Mouse (Mus musculus): ENCODE measurements around the gene Acoxl.
A peak's percentile ranks its signal among the peaks of the same experiment; 100 is the strongest.
"Not testable (repeated sequence)": the region's sequence is repeated elsewhere in the genome, so short reads cannot be mapped to it uniquely, and the experiment has no call there.

Acoxl gene

DNA sequence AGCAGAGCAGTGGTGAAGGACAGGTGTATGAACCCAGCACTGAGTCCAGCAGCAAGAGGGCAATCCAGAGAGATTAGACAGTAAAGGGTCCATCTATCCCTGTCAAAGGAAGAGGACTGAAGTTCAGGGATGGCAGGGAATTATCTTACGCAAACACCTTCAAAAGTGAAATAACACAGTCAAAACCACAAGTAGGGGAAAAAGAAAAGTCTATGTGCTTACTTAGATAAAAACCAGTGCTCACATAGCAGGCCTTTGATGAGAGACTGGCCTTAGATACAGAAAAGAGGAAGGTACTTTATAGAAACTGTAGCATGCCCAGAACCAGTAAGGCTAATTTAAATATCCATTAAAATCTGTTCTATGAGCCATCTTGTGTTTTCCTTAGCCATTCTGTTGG lies 246.8 kb downstream of the Acoxl start:
- no peak for DNase-seq

DNA sequence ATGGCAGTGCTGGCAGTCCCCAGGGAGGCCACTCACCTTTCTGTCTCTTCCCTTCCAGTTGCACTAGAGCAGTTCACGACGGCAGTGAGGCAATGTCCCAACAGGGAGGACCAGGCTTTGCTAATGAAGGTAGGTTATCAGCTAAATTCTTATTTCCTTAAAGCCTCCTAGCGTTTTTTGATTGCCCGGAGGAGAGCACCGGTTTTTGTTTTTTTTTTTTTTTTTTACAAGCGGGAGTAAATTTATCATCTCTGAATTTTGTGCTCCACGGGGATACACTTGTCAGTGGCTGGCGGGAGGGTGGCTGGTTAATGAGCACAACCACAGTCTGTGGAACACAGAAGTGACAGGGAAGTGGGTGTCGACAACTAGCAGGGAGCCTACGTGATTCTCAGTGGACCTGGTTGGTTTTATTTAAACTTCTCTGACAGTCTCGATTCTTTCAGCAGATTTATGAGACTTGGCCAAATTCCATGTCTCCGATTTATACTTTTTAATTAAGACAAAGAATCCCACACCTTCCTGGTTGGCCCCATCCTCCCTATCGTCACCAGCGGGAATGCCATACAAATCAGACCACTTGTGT lies 247.7 kb downstream of the Acoxl start:
- DNase-seq: no peak

DNA sequence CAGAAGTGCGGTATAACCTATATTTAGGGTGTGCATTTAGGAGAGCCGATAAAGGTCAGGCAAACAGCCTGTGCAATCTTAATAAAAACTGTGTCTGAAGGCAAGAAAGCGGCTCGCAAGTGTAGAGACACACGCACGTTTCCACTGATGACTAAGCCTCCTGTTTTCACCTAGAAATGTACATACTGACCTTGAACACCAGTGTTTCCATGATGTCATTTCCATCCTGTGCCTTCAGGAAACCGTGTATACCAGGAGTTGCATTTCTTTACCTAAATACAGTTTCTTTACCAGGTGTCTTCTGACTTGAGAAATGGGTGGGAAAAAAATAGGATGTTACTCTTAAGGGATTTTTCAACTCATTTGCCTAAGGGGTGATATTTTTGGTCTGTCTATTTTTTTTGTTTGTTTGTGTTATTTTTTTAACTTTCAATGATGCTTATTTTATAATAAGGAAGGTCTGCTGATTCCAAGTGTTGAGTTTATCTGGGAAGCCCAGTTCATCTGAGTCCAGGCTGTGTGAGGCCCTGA lies 248.4 kb downstream of the Acoxl start:
- no peak for DNase-seq

DNA sequence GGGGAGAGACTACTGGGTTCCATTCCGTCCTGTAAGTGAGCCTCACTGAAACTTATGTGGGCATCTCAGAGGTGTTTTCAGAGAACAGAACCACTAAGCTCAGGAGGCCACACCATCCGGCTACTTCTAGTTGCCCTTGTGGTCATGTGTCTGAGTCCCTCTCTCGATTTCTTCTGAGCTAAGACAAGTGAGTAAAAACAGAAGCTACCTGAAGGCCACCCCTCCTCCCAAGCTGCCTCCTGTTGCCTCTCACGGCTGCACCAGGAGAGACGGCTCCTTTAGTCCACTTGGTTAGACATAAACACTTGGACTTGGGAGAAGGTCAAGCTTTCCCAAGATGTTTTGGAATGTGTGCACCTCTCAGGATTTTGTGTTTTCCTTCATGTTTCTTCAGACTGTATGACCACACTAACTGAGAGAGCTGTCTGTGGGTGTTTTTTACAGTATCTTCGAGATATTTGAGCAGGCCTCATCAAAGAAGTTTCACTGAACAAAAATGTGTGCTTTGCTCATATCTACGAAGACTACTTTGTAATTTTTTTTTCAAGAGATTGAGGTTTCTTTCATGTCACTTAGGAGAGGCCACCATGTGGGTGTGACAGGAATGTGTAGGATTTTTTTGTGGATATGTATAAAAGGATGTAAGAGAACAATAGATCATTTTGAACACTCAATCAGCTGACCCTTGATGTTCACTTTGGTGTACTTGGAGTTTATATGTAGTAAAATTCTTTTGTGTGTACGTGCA lies 249.3 kb downstream of the Acoxl start:
- DNase-seq: no peak

DNA sequence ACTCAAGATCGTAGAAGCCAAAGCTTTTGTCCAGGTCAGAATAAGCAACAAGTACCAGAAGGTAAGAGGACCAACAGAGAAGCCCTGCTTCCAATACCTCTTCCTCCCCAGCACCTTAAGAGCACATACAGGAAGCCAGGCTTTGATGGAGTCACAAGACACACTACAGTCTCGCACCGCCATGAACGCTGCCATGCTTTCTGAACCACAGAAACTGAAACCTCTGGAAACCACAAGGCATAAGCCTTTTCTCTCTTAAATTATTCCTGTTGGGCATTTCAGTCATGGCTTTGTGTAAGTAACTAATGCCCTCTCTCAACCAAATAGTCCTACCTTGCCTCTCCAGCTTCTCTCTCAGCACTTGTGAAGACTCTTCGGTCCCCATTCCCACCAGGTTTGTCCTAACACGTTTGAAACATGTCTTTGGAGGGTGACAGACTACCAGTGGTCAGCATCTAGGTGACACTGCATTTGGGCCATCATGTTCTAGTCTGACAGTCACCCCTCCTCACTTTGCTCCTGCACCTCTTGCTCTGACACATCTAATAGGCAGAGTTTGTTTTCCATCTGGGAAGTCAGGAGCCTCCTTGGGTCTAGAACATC lies 251.7 kb downstream of the Acoxl start:
- no peak for DNase-seq

DNA sequence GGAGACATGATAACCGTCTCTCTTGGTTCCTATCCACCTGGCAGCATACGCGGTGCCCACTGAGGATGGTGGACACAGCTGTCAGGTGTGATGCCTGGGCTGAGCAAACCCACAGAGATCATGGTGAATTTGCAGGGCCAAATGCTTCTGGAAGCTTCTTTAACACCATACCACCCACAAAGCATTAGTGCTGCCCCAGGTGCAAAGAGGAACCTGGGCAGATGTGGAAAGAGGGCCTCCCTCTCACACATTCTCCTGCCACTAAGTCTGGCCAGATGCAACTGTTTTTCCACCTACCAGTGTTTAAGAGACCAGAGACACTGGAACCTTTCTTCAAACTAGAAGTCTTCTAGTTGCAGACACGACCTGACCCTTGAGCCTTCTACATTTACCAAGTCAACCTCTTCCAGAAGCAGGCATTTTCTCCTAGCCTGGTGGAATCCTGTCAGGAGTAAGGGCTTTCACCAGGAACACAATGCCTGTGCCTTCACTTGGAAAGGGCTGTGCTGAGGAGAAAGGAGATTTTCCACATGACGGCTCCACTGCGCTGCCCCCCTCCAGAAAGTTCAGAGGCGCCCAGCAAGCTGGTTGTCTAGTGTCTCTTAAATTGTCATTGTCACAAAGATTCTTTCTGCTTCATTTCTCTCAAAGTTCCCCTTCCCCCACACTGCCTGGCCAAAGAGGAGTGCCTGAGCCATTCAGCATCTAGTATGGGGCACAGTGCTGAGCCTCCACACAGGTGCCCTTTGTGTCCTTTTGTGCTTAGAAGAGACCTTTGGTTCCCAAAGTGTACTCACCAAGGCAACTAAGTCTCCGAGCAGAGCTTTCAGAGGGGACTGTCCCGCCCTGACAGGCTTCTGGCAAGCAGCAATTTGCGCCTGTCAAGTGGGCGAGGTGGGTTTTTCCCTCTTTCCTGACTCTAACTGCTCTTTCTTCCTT lies 253.0 kb downstream of the Acoxl start:
- no peak for DNase-seq

DNA sequence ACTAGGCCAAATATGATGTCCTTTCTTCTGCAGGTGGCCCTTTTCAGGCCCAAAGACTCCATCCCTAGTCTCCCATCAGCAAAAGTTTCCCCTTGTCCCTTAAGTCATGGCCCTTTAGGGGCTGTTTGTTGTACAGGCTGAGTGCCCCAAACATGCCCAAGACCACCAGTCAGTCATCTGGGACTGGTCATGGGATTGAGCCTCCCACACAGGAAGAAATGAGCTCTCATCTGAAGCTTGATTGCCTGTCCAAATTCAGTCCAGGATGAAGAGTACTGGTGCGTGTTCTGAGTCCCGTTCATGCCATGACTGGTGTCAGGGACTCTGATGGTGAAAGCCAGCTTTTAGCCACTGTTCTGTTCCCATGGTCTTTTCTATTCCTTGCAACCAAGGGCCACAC lies 253.8 kb downstream of the Acoxl start:
- no peak for DNase-seq

DNA sequence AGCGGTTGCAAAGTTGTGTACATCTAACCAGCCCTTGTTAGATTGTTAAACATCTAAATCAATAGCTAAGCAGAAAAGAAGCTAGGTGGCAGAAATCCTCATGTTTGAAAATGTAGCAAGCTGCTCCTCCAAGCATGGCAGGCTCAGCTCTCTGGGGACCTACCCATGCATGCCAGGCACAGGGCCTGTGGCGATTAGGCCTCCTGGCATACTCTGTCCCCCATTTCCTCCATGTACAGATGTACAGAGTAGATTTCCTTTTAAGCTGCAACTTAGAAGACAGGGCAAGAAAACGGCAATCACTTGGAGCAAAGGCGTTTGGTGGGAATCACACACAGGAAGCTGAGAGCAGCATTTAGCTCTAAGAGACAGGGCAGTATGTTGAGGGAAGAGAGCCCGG lies 255.5 kb downstream of the Acoxl start:
- no peak for DNase-seq

DNA sequence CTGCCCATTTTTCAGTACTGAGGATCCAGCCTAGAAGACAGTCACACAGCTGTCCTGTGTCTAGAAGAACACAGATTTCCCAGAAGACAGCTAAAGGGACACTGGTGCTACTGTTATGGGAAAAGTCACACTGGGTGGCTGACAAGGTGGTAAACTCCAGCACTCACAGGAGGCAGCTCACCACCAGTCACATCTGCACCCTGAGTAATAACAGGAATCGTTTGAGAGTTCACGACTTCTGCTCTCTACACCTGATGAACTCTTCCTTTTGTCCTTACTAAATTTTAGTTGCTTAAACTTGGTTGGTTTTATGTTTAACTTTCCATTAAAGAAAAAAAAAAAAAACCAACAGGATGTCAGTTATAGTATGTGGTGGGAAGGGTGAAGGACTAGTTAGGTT lies 255.9 kb downstream of the Acoxl start:
- DNase-seq: no peak

DNA sequence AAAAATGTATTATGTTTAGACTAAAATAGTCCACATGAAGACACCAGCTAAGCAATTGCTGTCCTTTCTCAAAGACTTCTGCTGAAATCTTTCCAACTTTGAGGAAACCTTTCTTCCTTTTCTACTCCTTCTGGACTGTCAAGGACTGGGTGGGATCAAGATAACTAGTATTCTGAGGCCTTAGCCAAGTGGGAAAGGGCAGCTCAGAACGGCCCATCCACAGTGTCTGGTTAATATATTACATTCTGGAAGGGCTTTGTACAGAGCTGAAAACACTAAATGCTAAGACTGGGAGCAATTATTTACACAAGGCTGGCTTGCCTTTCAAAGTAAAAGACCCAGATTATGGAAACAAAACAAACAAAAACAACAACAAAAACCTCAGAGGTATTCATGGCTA lies 256.6 kb downstream of the Acoxl start:
- no peak for DNase-seq

DNA sequence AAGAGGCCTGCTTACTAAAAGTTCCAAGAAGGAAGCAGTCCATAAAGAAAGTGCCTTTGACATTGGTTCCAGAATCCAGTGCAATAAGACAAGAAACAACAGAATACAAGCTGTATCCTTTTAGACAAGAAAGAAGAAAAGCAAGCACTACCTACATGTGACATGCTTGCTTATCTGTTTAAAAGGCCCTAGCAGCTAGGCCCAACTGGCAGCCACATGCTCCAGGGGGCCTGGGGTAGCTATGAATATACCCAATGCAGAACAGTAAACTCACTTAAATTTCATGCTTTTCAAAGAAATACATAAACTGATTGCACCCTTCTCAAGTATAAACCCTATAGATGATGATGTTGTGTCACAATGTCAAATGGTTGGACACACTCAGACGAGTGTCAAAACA lies 257.4 kb downstream of the Acoxl start:
- DNase-seq: no peak

DNA sequence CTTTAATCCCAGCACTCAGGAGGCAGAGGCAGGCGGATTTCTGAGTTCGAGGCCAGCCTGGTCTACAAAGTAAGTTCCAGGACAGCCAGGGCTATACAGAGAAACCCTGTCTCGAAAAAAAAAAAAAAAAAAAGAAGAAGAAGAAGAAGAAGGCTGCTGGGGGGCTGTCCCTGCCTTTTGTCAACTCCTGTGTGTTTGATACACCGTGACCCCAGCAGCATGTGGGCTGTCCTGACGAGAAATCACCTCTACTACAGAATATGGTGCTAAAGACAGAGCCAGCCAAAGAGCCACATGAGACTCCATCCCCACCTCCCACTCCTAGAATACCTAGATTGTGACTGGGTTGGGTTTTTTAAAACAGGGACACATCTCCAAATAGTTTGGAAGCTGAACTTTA lies 259.4 kb downstream of the Acoxl start:
- DNase-seq: not testable (repeated sequence)

DNA sequence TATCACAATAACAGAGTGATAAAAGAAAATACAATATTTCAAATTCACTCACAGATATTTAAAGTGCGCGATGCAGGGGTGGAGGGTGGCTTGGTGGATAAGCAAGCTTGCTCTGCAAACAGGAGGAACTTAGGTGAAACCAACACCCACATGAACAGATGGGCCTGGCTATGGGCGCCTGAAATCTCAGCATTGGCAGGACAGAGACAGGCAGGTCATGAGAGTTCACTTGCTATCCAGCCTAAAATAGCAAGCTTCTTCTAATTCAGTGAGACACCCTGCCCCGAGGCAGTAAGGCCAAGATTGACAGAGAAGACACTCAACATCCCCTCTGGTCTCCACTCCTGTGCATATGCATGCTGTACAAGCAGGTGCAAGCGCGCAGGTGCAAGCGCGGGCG lies 263.4 kb downstream of the Acoxl start:
- no peak for DNase-seq

DNA sequence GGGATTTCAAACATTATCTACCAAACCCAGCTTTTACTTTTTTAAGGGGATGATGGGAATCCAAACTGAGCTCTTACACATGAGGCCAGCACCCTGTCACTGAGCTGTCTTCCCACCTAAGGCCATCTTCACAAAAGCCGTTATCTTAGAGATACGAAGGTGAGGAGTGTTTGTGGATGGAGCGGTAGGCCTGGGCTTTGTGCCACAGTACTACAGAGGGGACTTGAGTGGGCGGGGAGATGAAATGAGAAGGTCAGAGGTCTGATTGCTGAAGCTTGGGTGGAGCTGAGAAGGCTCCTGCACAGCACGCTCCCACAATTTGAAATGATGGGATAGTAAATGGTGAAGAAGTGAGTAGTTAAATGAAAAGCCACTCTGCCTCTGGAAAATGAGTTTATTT lies 266.1 kb downstream of the Acoxl start:
- no peak for DNase-seq

DNA sequence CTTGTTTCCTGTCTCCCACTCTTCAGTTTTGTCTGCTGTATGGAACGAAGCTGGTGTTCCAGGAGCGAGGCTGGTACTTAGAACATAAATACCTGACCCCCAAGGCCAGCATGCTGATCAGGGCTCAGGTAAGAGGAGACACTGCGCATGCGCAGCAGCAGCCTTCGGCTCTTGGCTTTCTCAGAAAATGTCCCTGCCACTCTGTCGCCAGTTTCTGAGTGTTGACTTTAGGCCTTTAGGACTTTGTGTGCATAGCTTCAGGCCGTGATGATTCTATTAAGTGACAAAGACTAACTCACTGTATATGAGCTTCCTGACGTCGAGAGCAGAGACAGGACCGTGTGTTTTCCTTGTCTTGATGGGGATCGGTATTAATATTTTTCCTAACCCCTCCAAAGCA lies 267.0 kb downstream of the Acoxl start:
- no peak for DNase-seq

DNA sequence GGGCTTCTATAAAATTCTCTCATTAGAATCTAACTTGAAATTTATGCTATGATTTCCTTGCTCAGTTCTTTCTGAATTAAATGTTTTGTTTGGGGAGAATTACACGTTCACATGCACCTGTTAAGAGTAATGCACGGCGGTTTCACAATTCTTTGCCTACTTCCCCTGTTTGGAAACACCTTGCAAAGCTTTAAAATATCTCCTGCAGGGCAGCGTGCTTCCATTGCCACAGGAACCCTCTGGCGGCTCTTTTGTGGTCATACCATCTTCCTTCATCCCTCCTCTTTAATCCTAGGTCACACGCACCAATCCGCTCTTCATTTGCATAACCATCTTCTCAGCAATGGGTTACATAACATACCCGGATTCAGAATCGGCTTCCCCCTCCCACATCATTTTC lies 272.9 kb downstream of the Acoxl start:
- DNase-seq: no peak

DNA sequence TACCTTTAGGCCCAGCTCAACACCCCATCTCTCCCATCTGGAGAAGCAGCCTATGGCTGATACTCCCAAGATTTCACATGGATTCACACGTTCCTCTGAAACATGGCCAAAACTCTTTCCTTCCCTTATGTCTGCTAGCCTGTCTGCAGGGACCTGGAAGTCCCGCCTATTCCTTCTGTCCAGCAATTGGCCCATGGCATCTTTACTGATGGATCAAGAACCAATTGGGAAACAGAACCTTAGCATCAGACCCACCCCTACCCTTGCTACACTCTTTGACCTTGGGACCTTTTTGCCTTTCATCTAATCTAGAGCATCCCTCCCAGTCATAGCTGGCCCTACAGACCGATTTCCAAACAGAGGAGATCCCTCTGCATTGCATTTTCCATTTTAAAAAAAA lies 275.9 kb downstream of the Acoxl start:
- DNase-seq: no peak

DNA sequence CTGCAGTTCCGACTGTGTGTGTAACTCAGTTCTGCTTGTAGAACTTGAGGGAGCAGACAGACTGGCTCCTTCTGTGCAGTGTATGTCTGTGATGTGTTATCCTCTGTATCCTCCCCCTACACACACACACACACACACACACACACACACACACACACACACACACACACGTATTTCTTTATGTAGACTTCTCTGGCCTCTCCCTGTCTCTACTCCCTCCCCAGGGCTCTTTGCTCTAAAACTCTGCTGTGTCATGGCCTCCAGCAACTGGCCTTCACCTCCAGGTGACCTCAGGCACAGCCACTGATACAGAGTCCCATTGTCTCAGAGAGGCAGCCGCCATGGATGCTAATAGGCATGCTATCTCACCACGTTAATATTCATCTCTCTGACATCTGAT lies 276.9 kb downstream of the Acoxl start:
- no peak for DNase-seq

DNA sequence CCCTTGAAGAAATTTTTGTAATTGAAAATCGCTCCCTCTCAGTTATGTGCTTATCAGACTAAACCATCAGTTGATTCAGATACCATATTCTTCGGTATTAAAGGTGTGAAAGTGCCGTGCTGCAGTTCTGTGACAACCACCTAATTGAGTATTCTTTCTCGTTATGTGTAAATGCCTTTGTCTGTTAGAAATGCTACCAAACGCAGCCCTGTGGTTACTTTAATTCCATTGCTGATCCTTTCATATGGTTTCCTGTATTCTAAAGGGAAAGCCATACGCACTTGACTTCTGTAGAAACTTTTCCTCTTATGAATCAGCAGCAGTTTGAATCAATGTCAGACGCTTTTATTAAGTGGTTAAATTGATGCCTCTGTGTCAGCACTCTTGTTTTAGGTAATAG lies 278.9 kb downstream of the Acoxl start:
- no peak for DNase-seq

DNA sequence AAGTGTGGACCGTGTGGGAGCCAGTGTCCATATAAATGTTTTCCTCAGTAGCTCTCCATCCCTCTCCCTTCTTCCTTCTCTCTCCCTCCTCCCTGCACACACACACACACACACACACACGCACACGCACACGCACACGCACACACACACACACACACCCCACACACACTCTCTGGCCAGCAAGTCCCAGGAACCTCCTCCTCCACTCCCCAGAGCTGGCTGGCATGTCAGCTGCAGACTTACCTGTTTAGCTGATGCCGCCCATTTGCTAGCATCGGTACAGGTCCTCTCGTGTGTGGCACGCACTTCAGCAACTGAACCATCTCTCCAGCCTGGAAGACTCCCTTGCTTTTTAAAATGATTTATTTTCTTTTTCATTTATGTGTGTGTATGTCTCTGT lies 280.3 kb downstream of the Acoxl start:
- DNase-seq: no peak

DNA sequence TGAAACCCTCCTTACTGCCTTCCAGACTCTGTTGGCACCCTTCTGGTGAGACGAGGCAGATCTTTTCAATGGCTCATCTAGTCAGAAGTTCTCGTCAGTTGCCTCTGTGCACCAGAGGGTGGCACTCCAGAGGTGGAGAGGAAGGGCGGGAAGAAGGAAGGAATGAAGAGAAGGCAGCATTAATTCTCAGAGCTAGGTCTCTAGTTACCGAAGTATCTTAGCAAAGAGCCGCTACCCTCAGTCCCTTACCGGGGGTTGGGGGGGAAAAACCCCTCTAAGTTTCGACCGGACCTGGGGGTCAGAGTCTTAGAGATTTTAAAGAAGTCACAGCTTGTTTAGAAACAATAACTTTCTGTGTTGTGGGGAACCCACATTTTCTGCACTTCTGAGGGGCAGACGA lies 283.8 kb downstream of the Acoxl start:
- peak; percentile 55 for DNase-seq

DNA sequence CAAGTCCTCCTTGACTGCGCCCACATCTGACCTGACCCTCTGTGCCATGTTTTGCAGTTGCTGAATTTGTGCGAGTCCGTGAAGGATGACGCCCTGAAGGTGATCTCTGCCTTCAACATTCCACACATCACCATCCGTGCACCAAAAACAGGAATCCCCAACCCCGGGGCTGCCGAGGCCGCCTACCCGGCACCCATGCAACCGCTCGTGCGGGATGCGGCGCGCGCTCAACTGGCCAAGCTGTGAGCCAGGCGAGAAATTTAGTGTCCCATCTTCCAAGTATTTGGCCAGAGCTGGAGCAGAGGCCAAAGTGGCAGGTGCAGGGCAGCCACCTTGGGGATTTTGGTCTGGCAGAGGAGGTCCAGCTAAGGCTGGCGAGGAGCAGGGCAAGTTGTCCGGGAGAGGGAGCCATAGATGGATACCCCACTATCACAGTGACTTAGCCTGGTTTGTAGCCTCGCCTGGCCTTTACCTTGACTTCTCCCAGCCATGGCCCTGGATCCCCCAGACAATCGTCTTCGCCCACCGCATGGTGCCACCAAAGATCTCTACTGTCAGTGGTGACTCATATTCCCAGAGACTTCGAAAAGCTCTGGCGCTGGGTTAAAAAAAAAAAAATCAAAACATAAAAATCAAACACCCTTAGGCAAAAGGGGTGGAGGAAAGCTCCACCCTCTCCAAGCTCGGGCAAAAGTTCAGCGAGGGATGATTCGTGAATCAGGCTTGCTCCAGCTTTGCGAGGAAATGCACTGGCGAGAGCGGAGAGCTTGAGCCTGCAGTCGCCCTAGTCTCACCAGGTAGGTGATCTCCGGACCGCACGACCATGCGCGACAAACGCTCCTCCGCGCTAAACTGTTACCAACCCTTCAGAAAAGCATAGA lies 284.5 kb downstream of the Acoxl start:
- DNase-seq: no peak

Measured in liver (tissue).